Comparison of ENCODE assay signal across 8 mouse cellular contexts in the genomic region with DNA sequence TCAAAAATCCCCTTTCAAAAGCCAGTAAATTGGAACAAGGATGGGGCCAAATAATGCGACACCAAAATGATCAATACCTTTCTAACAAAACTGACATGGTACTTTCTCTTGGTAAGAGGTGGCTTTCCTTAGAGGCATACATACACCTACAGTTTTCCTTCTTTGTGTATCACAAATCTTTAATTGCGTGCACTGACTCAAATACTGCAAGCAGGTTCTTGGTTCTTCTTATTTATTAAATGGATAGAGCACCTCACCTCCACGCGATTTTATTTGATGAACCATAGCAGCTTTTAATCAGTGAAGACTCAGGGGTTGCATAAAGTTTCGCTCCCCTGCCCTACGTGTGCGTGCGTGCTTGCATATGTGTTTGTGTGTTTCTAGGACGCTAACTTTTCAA. TPM values are rescaled to one million over a fixed set of nuclear protein-coding genes. Genes with fewer than 3 reads are reported as not detected.
DNase-seq lines count a peak whose midpoint lies in the region; ATAC-seq and TF ChIP-seq lines count a peak whose summit lies in the region.

No protein-coding gene starts in this region.

- H3K4me1 ChIP-seq in heart, embryonic 10.5 days: peaks cover 32% of the 10 kb centered on the region
- peaks cover 43% of the 10 kb centered on the region for H3K4me1 ChIP-seq in midbrain, embryonic 10.5 days
- peaks cover 10% of the 10 kb centered on the region; the same call in 1 of the 2 replicates for H3K4me1 ChIP-seq in midbrain, postnatal 0 days (ENCODE audit: insufficient read depth, low read length)
- H3K4me1 ChIP-seq in limb, embryonic 14.5 days (ENCODE audit: control insufficient read depth, insufficient read depth, low read length): peaks cover 14% of the 10 kb centered on the region; the same call in 1 of the 2 replicates
- peaks cover 21% of the 10 kb centered on the region for H3K4me1 ChIP-seq in stomach, embryonic 15.5 days

- H3K4me3 ChIP-seq in heart, embryonic 10.5 days: peak overlapping the region; percentile 62; the same call in 1 of the 2 replicates
- peak overlapping the region; percentile 55 for H3K4me3 ChIP-seq in midbrain, embryonic 10.5 days
- H3K4me3 ChIP-seq in midbrain, postnatal 0 days (ENCODE audit: low read depth, low read length): no peak overlapping the region
- H3K4me3 ChIP-seq in limb, embryonic 14.5 days (replicated peaks; ENCODE audit: low read length): peak overlapping the region; percentile 45
- peak overlapping the region; percentile 50; the same call in 1 of the 2 replicates for H3K4me3 ChIP-seq in stomach, embryonic 15.5 days (replicated peaks)

- DNase-seq in heart, embryonic 10.5 days (ENCODE audit: low spot score): peak; percentile 66
- DNase-seq in heart, postnatal 36 days: no peak
- DNase-seq in midbrain, embryonic 10.5 days (ENCODE audit: low spot score): no peak
- no peak for DNase-seq in midbrain, postnatal 0 days (ENCODE audit: low spot score)
- no peak for DNase-seq in limb, embryonic 14.5 days (ENCODE audit: low spot score)

- peaks cover 84% of the 10 kb centered on the region for H3K27me3 ChIP-seq in heart, embryonic 10.5 days (ENCODE audit: insufficient read depth, poor library complexity, severe bottlenecking)
- H3K27me3 ChIP-seq in midbrain, embryonic 10.5 days (ENCODE audit: low read depth, poor library complexity, severe bottlenecking): peaks cover 95% of the 10 kb centered on the region
- H3K27me3 ChIP-seq in midbrain, postnatal 0 days (ENCODE audit: insufficient read depth, low read length): peaks cover 62% of the 10 kb centered on the region
- H3K27me3 ChIP-seq in limb, embryonic 14.5 days (ENCODE audit: control insufficient read depth, insufficient read depth, low read length): peaks cover 86% of the 10 kb centered on the region
- peaks cover 65% of the 10 kb centered on the region for H3K27me3 ChIP-seq in stomach, embryonic 15.5 days (replicated peaks)

- TF ChIP-seq CTCF in midbrain, postnatal 0 days (IDR thresholded peaks at IDR 0.05): no peak

- intact Hi-C loops in heart, postnatal 36 days (cut with DNase I): loop anchor here (5.0 to 10.0 kb wide), 5 partner anchors 83 to 663 kb away; a partner anchor contains a TSS

- no peak for TF ChIP-seq POLR2A in limb, embryonic 14.5 days (IDR thresholded peaks at IDR 0.05; ENCODE audit: borderline replicate concordance, extremely low read depth, insufficient read depth, insufficient read length)

- no peak overlapping the region for H3K27ac ChIP-seq in heart, embryonic 10.5 days
- no peak overlapping the region for H3K27ac ChIP-seq in midbrain, embryonic 10.5 days (replicated peaks)
- no peak overlapping the region for H3K27ac ChIP-seq in midbrain, postnatal 0 days (ENCODE audit: low read depth, low read length)
- H3K27ac ChIP-seq in limb, embryonic 14.5 days (replicated peaks; ENCODE audit: low read depth, low read length): no peak overlapping the region
- no peak overlapping the region for H3K27ac ChIP-seq in stomach, embryonic 15.5 days

- no peaks in the 10 kb centered on the region for H3K9me3 ChIP-seq in heart, embryonic 10.5 days
- no peaks in the 10 kb centered on the region for H3K9me3 ChIP-seq in midbrain, embryonic 10.5 days (replicated peaks)
- H3K9me3 ChIP-seq in midbrain, postnatal 0 days (ENCODE audit: low read length): no peaks in the 10 kb centered on the region
- no peaks in the 10 kb centered on the region for H3K9me3 ChIP-seq in limb, embryonic 14.5 days (ENCODE audit: control insufficient read depth, low read length)
- H3K9me3 ChIP-seq in stomach, embryonic 15.5 days: no peaks in the 10 kb centered on the region

- H3K36me3 ChIP-seq in heart, embryonic 10.5 days: no peaks in the 10 kb centered on the region
- H3K36me3 ChIP-seq in midbrain, embryonic 10.5 days: no peaks in the 10 kb centered on the region
- H3K36me3 ChIP-seq in midbrain, postnatal 0 days (ENCODE audit: insufficient read depth, low read length): no peaks in the 10 kb centered on the region
- no peaks in the 10 kb centered on the region for H3K36me3 ChIP-seq in limb, embryonic 14.5 days (ENCODE audit: control insufficient read depth, insufficient read depth, low read length)
- H3K36me3 ChIP-seq in stomach, embryonic 15.5 days: no peaks in the 10 kb centered on the region

- no peak overlapping the region for H3K4me2 ChIP-seq in midbrain, postnatal 0 days (ENCODE audit: low read depth, low read length, poor library complexity, severe bottlenecking)
- peak overlapping the region; percentile 81 for H3K4me2 ChIP-seq in limb, embryonic 14.5 days (replicated peaks; ENCODE audit: low read depth, low read length, severe bottlenecking)
- peak overlapping the region; percentile 96 for H3K4me2 ChIP-seq in stomach, embryonic 15.5 days

- H3K9ac ChIP-seq in midbrain, postnatal 0 days (replicated peaks; ENCODE audit: low read length, poor library complexity, severe bottlenecking): no peak overlapping the region
- no peak overlapping the region for H3K9ac ChIP-seq in limb, embryonic 14.5 days (ENCODE audit: low read depth, low read length, severe bottlenecking)
- no peak overlapping the region for H3K9ac ChIP-seq in stomach, embryonic 15.5 days

- no peak for ATAC-seq in midbrain, postnatal 0 days (ENCODE audit: low FRiP score)
- no peak for ATAC-seq in limb, embryonic 14.5 days (ENCODE audit: low FRiP score, low read depth)
- ATAC-seq in stomach, embryonic 15.5 days (ENCODE audit: insufficient read depth, low FRiP score, low read depth): no peak
- ATAC-seq in CD4-positive, CD25-positive, alpha-beta regulatory T cell, adult 4 months: no peak
- ATAC-seq in activated CD4-positive, CD25-positive, alpha-beta regulatory T cell, adult 4 months: no peak

- WGBS in heart, embryonic 10.5 days: 2% methylated on average over 9 of the region's 9 CpGs
- 1% methylated on average over 9 of the region's 9 CpGs for WGBS in midbrain, embryonic 10.5 days
- 1% methylated on average over 9 of the region's 9 CpGs for WGBS in midbrain, postnatal 0 days
- 1% methylated on average over 9 of the region's 9 CpGs for WGBS in limb, embryonic 14.5 days
- 6% methylated on average over 9 of the region's 9 CpGs for WGBS in stomach, embryonic 15.5 days

RNA-seq across cellular contexts. Expression of a gene that starts 3.1 kb away (rescaled TPM):
- not detected in 2 replicates for polyA plus RNA-seq in heart, embryonic 10.5 days (2016; fragmentation: Nextera tagmentation; extraction: Ambion mirVana)
- total RNA-seq in heart, postnatal 36 days (2021): under 1 TPM in 1 of 2 experiments, not detected in 1; 0.47 TPM
- polyA plus RNA-seq in midbrain, embryonic 10.5 days (2016; fragmentation: Nextera tagmentation; extraction: Ambion mirVana): 0.10 and 0.51 TPM in 2 replicates
- total RNA-seq in midbrain, postnatal 0 days (2014; rRNA removed): not detected in 2 replicates
- not detected in 2 replicates for polyA plus RNA-seq in midbrain, postnatal 0 days (2015; fragmentation: Nextera tagmentation; extraction: Ambion mirVana)
- 0.03 and 0.48 TPM in 2 replicates for polyA plus RNA-seq in limb, embryonic 14.5 days (2012; rRNA removed)
- polyA plus RNA-seq in limb, embryonic 14.5 days (2014; fragmentation: Nextera tagmentation; extraction: Ambion mirVana): 0.15 TPM in 1 of 2 replicates, not detected in the other
- 0.06 and 0.12 TPM in 2 replicates for polyA plus RNA-seq in stomach, embryonic 15.5 days (2015; fragmentation: Nextera tagmentation; extraction: Ambion mirVana)
- polyA plus RNA-seq in CD4-positive, CD25-positive, alpha-beta regulatory T cell, adult 4 months (2017; shearing (Covaris generic)): not detected
- polyA plus RNA-seq in activated CD4-positive, CD25-positive, alpha-beta regulatory T cell, adult 4 months (2017; shearing (Covaris generic)): not detected

RNA-seq across cellular contexts. Expression of a gene that starts 13.9 kb away (rescaled TPM):
- 10.0 and 16.0 TPM in 2 replicates for polyA plus RNA-seq in heart, embryonic 10.5 days (2016; fragmentation: Nextera tagmentation; extraction: Ambion mirVana)
- 10 to 100 TPM; 60.5 to 62.0 TPM for total RNA-seq in heart, postnatal 36 days (2021)
- 25.5 and 26.6 TPM in 2 replicates for polyA plus RNA-seq in midbrain, embryonic 10.5 days (2016; fragmentation: Nextera tagmentation; extraction: Ambion mirVana)
- total RNA-seq in midbrain, postnatal 0 days (2014; rRNA removed): 49.1 and 64.4 TPM in 2 replicates
- 11.5 and 13.1 TPM in 2 replicates for polyA plus RNA-seq in midbrain, postnatal 0 days (2015; fragmentation: Nextera tagmentation; extraction: Ambion mirVana)
- 39.6 and 43.7 TPM in 2 replicates for polyA plus RNA-seq in limb, embryonic 14.5 days (2012; rRNA removed)
- 28.5 and 34.0 TPM in 2 replicates for polyA plus RNA-seq in limb, embryonic 14.5 days (2014; fragmentation: Nextera tagmentation; extraction: Ambion mirVana)
- polyA plus RNA-seq in stomach, embryonic 15.5 days (2015; fragmentation: Nextera tagmentation; extraction: Ambion mirVana): 20.9 and 23.9 TPM in 2 replicates
- 10 to 100 TPM; 10.6 to 14.4 TPM for polyA plus RNA-seq in CD4-positive, CD25-positive, alpha-beta regulatory T cell, adult 4 months (2017; shearing (Covaris generic))
- 10 to 100 TPM; 10.9 to 11.1 TPM for polyA plus RNA-seq in activated CD4-positive, CD25-positive, alpha-beta regulatory T cell, adult 4 months (2017; shearing (Covaris generic))

RNA-seq across cellular contexts. Expression of a gene that starts 18.6 kb away (rescaled TPM):
- 106 and 113 TPM in 2 replicates for polyA plus RNA-seq in heart, embryonic 10.5 days (2016; fragmentation: Nextera tagmentation; extraction: Ambion mirVana)
- 100 to 1,000 TPM; 103 to 104 TPM for total RNA-seq in heart, postnatal 36 days (2021)
- polyA plus RNA-seq in midbrain, embryonic 10.5 days (2016; fragmentation: Nextera tagmentation; extraction: Ambion mirVana): 82.0 and 101 TPM in 2 replicates
- 128 and 139 TPM in 2 replicates for total RNA-seq in midbrain, postnatal 0 days (2014; rRNA removed)
- polyA plus RNA-seq in midbrain, postnatal 0 days (2015; fragmentation: Nextera tagmentation; extraction: Ambion mirVana): 187 and 193 TPM in 2 replicates
- 116 and 146 TPM in 2 replicates for polyA plus RNA-seq in limb, embryonic 14.5 days (2012; rRNA removed)
- polyA plus RNA-seq in limb, embryonic 14.5 days (2014; fragmentation: Nextera tagmentation; extraction: Ambion mirVana): 233 and 244 TPM in 2 replicates
- 197 and 236 TPM in 2 replicates for polyA plus RNA-seq in stomach, embryonic 15.5 days (2015; fragmentation: Nextera tagmentation; extraction: Ambion mirVana)
- 100 to 1,000 TPM; 207 to 209 TPM for polyA plus RNA-seq in CD4-positive, CD25-positive, alpha-beta regulatory T cell, adult 4 months (2017; shearing (Covaris generic))
- 100 to 1,000 TPM; 210 to 227 TPM for polyA plus RNA-seq in activated CD4-positive, CD25-positive, alpha-beta regulatory T cell, adult 4 months (2017; shearing (Covaris generic))
